Mouse (Mus musculus): Measurements from ENCODE around the gene Acaca.
"Not testable (repeated sequence)": the region's sequence is repeated elsewhere in the genome, so short reads cannot be mapped to it uniquely, and the experiment has no call there.

The Acaca gene

GRCm38 (mm10) chr11:84392066-84392465 is 262.6 kb downstream of the Acaca start:
- DNase-seq (ENCODE audit: low read depth, low spot score) = not testable (repeated sequence)

GRCm38 (mm10) chr11:84393571-84393970 is 264.1 kb downstream of the Acaca start:
- DNase-seq (ENCODE audit: low read depth, low spot score) = no peak

GRCm38 (mm10) chr11:84395010-84395409 is 265.5 kb downstream of the Acaca start:
- DNase-seq (ENCODE audit: low read depth, low spot score) = no peak

GRCm38 (mm10) chr11:84406733-84407132 is 277.3 kb downstream of the Acaca start:
- no peak for DNase-seq (ENCODE audit: low read depth, low spot score)

GRCm38 (mm10) chr11:84410383-84410782 is 280.9 kb downstream of the Acaca start:
- no peak for DNase-seq (ENCODE audit: low read depth, low spot score)

- DNase-seq (ENCODE audit: low read depth, low spot score) = no peak
Measured at GRCm38 (mm10) chr11:84410879-84411641, 281.6 kb downstream of the Acaca start.

GRCm38 (mm10) chr11:84411642-84412018 is 282.2 kb downstream of the Acaca start:
- DNase-seq (ENCODE audit: low read depth, low spot score) = no peak

- DNase-seq (ENCODE audit: low read depth, low spot score) = no peak
Measured at GRCm38 (mm10) chr11:84412201-84412934, 282.9 kb downstream of the Acaca start.

- no peak for DNase-seq (ENCODE audit: low read depth, low spot score)
Measured at GRCm38 (mm10) chr11:84413111-84413510, 283.6 kb downstream of the Acaca start.

- DNase-seq (ENCODE audit: low read depth, low spot score) = no peak
Measured at GRCm38 (mm10) chr11:84420779-84421178, 291.3 kb downstream of the Acaca start.

GRCm38 (mm10) chr11:84425736-84426632 is 296.5 kb downstream of the Acaca start:
- no peak for DNase-seq (ENCODE audit: low read depth, low spot score)

- DNase-seq (ENCODE audit: low read depth, low spot score) = no peak
Measured at GRCm38 (mm10) chr11:84426633-84426998, 297.1 kb downstream of the Acaca start.

- peak; percentile 87 for DNase-seq (ENCODE audit: low read depth, low spot score)
Measured at GRCm38 (mm10) chr11:84429581-84429980, 300.1 kb downstream of the Acaca start.

GRCm38 (mm10) chr11:84430336-84430735 is 300.9 kb downstream of the Acaca start:
- DNase-seq (ENCODE audit: low read depth, low spot score) = no peak

- DNase-seq (ENCODE audit: low read depth, low spot score) = no peak
Measured at GRCm38 (mm10) chr11:84434879-84435278, 305.4 kb downstream of the Acaca start.

GRCm38 (mm10) chr11:84440402-84440801 is 310.9 kb downstream of the Acaca start:
- no peak for DNase-seq (ENCODE audit: low read depth, low spot score)

GRCm38 (mm10) chr11:84442554-84443331 is 313.3 kb downstream of the Acaca start:
- no peak for DNase-seq (ENCODE audit: low read depth, low spot score)
